Mouse (Mus musculus): Measurements from ENCODE around the gene Capza1.

Gene Capza1

GRCm38 (mm10) chr3:104785284-104785683 lies 79.0 kb downstream of the Capza1 start:
- no peak for DNase-seq

GRCm38 (mm10) chr3:104783971-104784500 lies 80.3 kb downstream of the Capza1 start:
- DNase-seq, result peak; percentile 49

GRCm38 (mm10) chr3:104782061-104782681 lies 82.1 kb downstream of the Capza1 start:
- DNase-seq, result no peak

GRCm38 (mm10) chr3:104781471-104781903 lies 82.8 kb downstream of the Capza1 start, which contains the start of gene Fam19a3:
Gene Fam19a3, minus strand, starts transcription at chr3:104781840.
- DNase-seq, result peak; percentile 59

- peak; percentile 80 for DNase-seq
Measured at GRCm38 (mm10) chr3:104780561-104781420, 83.5 kb downstream of the Capza1 start, which contains the start of gene Ppm1j. Gene Ppm1j, plus strand, starts transcription at chr3:104781056.

- peak; percentile 88 for DNase-seq
Measured at GRCm38 (mm10) chr3:104779949-104780348, 84.4 kb downstream of the Capza1 start.

GRCm38 (mm10) chr3:104777342-104777741 lies 87.0 kb downstream of the Capza1 start:
- peak; percentile 82 for DNase-seq

- peak; percentile 5 for DNase-seq
Measured at GRCm38 (mm10) chr3:104773301-104773700, 91.0 kb downstream of the Capza1 start.

Data from thymus, postnatal 4 days (tissue).